ENCODE assay signal across 8 mouse cellular contexts in the genomic region with DNA sequence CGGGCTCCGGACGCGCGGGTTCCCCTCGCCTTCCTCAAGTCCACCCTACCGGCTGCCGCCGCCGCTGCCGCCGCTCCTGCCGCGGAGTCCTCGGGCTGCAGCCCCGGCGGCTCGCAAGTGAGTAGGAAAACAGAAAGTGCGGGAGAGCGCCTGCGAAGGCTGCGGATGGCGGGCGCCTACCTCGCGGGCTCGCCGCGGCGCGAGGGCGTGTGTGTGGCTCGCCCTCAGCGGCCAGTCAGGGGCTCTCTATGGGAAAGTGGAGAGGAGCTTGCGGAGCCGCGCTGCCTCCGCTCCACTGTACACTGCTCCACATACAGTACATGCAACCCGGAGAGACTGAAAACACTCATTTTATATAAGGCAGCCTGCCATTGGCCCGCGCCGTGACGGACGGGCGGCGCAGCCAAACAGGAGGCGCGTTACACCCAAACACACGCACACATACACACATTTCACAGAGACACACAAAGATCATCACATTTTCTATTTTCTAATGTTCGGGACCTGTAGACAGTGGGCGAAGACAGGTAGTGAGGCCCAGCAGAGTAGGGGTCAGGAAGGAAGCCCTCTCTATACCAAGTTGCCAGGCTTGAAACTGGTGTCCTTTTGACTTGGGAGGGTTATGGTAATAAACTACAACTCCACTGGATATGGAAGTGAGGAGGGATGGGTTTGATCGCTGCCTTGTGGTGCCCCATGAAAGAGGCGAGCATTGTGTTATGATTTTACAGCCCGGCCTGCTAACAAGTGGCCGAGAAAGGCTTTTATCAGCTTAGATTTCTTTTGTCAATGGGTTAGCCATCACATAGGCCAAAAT. TPM values are rescaled to one million over a fixed set of nuclear protein-coding genes. Genes with fewer than 3 reads are reported as not detected.
A peak's percentile ranks its signal among the peaks of the same experiment; 100 is the strongest.
DNase-seq lines count a peak whose midpoint lies in the region; ATAC-seq and TF ChIP-seq lines count a peak whose summit lies in the region.

TSS of gene Bbx (minus strand) at position 329 of the 817 bp plus-strand sequence.

- peak; percentile 5 for TF ChIP-seq CTCF in lung, postnatal 0 days (IDR thresholded peaks at IDR 0.05)

- H3K4me1 ChIP-seq in hindbrain, embryonic 10.5 days (replicated peaks) = peaks cover 22% of the 10 kb centered on the region
- H3K4me1 ChIP-seq in lung, postnatal 0 days (ENCODE audit: insufficient read depth, low read depth, low read length) = no peaks in the 10 kb centered on the region

- no peaks in the 10 kb centered on the region for H3K36me3 ChIP-seq in hindbrain, embryonic 10.5 days
- no peaks in the 10 kb centered on the region for H3K36me3 ChIP-seq in lung, postnatal 0 days (ENCODE audit: insufficient read depth, low read length)

- H3K27ac ChIP-seq in hindbrain, embryonic 10.5 days = peak within 1 kb of the TSS; percentile 96
- peak within 1 kb of the TSS; percentile 95 for H3K27ac ChIP-seq in lung, postnatal 0 days (ENCODE audit: low read length)

- peak within 1 kb of the TSS; percentile 96 for H3K4me3 ChIP-seq in hindbrain, embryonic 10.5 days
- H3K4me3 ChIP-seq in lung, postnatal 0 days (ENCODE audit: low read depth, low read length) = peak within 1 kb of the TSS; percentile 88

- no peaks in the 10 kb centered on the region for H3K27me3 ChIP-seq in hindbrain, embryonic 10.5 days (ENCODE audit: insufficient read depth, poor library complexity, severe bottlenecking)
- H3K27me3 ChIP-seq in lung, postnatal 0 days (replicated peaks; ENCODE audit: insufficient read depth, low read length) = no peaks in the 10 kb centered on the region

- no peaks in the 10 kb centered on the region for H3K9me3 ChIP-seq in hindbrain, embryonic 10.5 days
- H3K9me3 ChIP-seq in lung, postnatal 0 days (ENCODE audit: low read length) = no peaks in the 10 kb centered on the region

- peak within 1 kb of the TSS; percentile 100 for H3K4me2 ChIP-seq in lung, postnatal 0 days (replicated peaks; ENCODE audit: low read depth, low read length)

- DNase-seq in MN1 (ENCODE audit: low spot score) = peak; percentile 94
- peak; percentile 100 for DNase-seq in cerebellum, adult 9-10 months
- DNase-seq in hindbrain, embryonic 10.5 days (ENCODE audit: low spot score) = peak; percentile 94
- peak; percentile 98 for DNase-seq in layer of hippocampus, adult 9-11 months
- DNase-seq in lung, postnatal 0 days (ENCODE audit: low spot score) = peak; percentile 94
- peak; percentile 96 for DNase-seq in ovary, postnatal 14 days (ENCODE audit: low spot score)
- peak; percentile 95 for DNase-seq in thymus, postnatal 14 days

- peak within 1 kb of the TSS; percentile 86 for H3K9ac ChIP-seq in lung, postnatal 0 days (replicated peaks; ENCODE audit: low read depth)

- WGBS in hindbrain, embryonic 10.5 days = under 1% methylated on average over 55 of the region's 55 CpGs
- WGBS in lung, postnatal 0 days = under 1% methylated on average over 49 of the region's 55 CpGs

- ATAC-seq in frontal cortex, adult (ENCODE audit: low TSS enrichment) = peak; percentile 92
- peak; percentile 97 for ATAC-seq in lung, postnatal 0 days

- TF ChIP-seq EP300 in lung, postnatal 0 days (IDR thresholded peaks at IDR 0.05) = no peak

RNA-seq across cellular contexts. Expression of gene Bbx, which starts in this region (rescaled TPM):
- polyA plus RNA-seq in hindbrain, embryonic 10.5 days (2016; fragmentation: Nextera tagmentation; extraction: Ambion mirVana) = 30.7 and 42.2 TPM in 2 replicates
- polyA plus RNA-seq in lung, postnatal 0 days (2015; fragmentation: Nextera tagmentation; extraction: Ambion mirVana) = 25.2 and 30.0 TPM in 2 replicates

Comparison
In these comparisons a context has a peak if more than half of its experiments do, and no peak if none do; other contexts are left out.
1. Peak in every context shown above with its lines: DNase-seq, ATAC-seq, H3K4me3 ChIP-seq and H3K27ac ChIP-seq.